Mouse (Mus musculus): Measurements from ENCODE around the gene Iqsec2. TPM values are rescaled to one million over a fixed set of nuclear protein-coding genes. Genes with fewer than 3 reads are reported as not detected.

Gene Iqsec2
- polyA plus RNA-seq (2015; fragmentation: Nextera tagmentation; extraction: Ambion mirVana) = 6.1 and 7.6 TPM in 2 replicates

GRCm38 (mm10) chrX:152143941-152144741 lies at the start of gene Iqsec2:
Gene Iqsec2 (plus strand): TSS chrX:152144268.

GRCm38 (mm10) chrX:152232781-152233763 lies 89.0 kb downstream of the Iqsec2 start, which contains the start of gene Kdm5c:
Gene Kdm5c (plus strand): TSS chrX:152233020.

Other genes starting within 250 kb of the Iqsec2 start
- 214 and 242 TPM in 2 replicates for gene Hsd17b10, start 142.4 kb upstream of the Iqsec2 start, polyA plus RNA-seq (2015; fragmentation: Nextera tagmentation; extraction: Ambion mirVana)
- gene Ribc1, start 128.0 kb upstream of the Iqsec2 start, polyA plus RNA-seq (2015; fragmentation: Nextera tagmentation; extraction: Ambion mirVana) = 1.5 and 3.5 TPM in 2 replicates
- 42.3 and 50.2 TPM in 2 replicates for gene Smc1a, start 127.8 kb upstream of the Iqsec2 start, polyA plus RNA-seq (2015; fragmentation: Nextera tagmentation; extraction: Ambion mirVana)
- 16.0 and 21.4 TPM in 2 replicates for gene Kdm5c, start 88.8 kb downstream of the Iqsec2 start, polyA plus RNA-seq (2015; fragmentation: Nextera tagmentation; extraction: Ambion mirVana)
- gene Kantr, start 183.2 kb downstream of the Iqsec2 start, polyA plus RNA-seq (2015; fragmentation: Nextera tagmentation; extraction: Ambion mirVana) = 10.7 and 12.4 TPM in 2 replicates
- gene Tspyl2, start 198.2 kb downstream of the Iqsec2 start, polyA plus RNA-seq (2015; fragmentation: Nextera tagmentation; extraction: Ambion mirVana) = 20.0 and 31.2 TPM in 2 replicates
- gene Gpr173, start 224.4 kb downstream of the Iqsec2 start, polyA plus RNA-seq (2015; fragmentation: Nextera tagmentation; extraction: Ambion mirVana) = 1.7 and 3.8 TPM in 2 replicates